Mouse (Mus musculus) kidney, postnatal 25 days (tissue): Measurements from ENCODE around the gene Ephb3.
A peak's percentile ranks its signal among the peaks of the same experiment; 100 is the strongest.
"Not testable (repeated sequence)": the region's sequence is repeated elsewhere in the genome, so short reads cannot be mapped to it uniquely, and the experiment has no call there.

Source experiments
- DNase-seq, 2 experiments: peaks; one replicate each; pipeline ENCODE4 v3.0.0; 2021; ENCODE audit warnings: mixed read lengths in 2 of 2

Gene Ephb3

GRCm38 (mm10) chr16:21204367-21205092, at the start of gene Ephb3:
Ephb3 (plus strand) TSS chr16:21204755.
- peak; percentile 98 to 100 for DNase-seq

- not testable (repeated sequence) for DNase-seq
Observed at GRCm38 (mm10) chr16:21156261-21156660, 48.3 kb upstream of the Ephb3 start.

- not testable (repeated sequence) for DNase-seq
Observed at GRCm38 (mm10) chr16:21159226-21159625, 45.3 kb upstream of the Ephb3 start.

GRCm38 (mm10) chr16:21163423-21163822, 41.1 kb upstream of the Ephb3 start:
- DNase-seq = not testable (repeated sequence)

GRCm38 (mm10) chr16:21165343-21166220, 39.0 kb upstream of the Ephb3 start:
- DNase-seq = not testable (repeated sequence)

GRCm38 (mm10) chr16:21168730-21169129, 35.8 kb upstream of the Ephb3 start:
- DNase-seq = no peak

- no peak for DNase-seq
Observed at GRCm38 (mm10) chr16:21175236-21175635, 29.3 kb upstream of the Ephb3 start.

GRCm38 (mm10) chr16:21182108-21182507, 22.4 kb upstream of the Ephb3 start:
- peak; percentile 36 to 71 for DNase-seq

- no peak for DNase-seq
Observed at GRCm38 (mm10) chr16:21184697-21185096, 19.9 kb upstream of the Ephb3 start.

GRCm38 (mm10) chr16:21187568-21187967, 17.0 kb upstream of the Ephb3 start:
- DNase-seq = no peak

- DNase-seq = peak in 1 of 2 experiments; percentile 27
Observed at GRCm38 (mm10) chr16:21188345-21188744, 16.2 kb upstream of the Ephb3 start.

- no peak for DNase-seq
Observed at GRCm38 (mm10) chr16:21191569-21191968, 13.0 kb upstream of the Ephb3 start.

GRCm38 (mm10) chr16:21192509-21193354, 11.8 kb upstream of the Ephb3 start:
- peak in 1 of 2 experiments; percentile 32 for DNase-seq

- no peak for DNase-seq
Observed at GRCm38 (mm10) chr16:21194182-21194581, 10.4 kb upstream of the Ephb3 start.

- DNase-seq = no peak
Observed at GRCm38 (mm10) chr16:21195260-21195866, 9.2 kb upstream of the Ephb3 start.

GRCm38 (mm10) chr16:21196576-21196975, 8.0 kb upstream of the Ephb3 start:
- DNase-seq = no peak

- no peak for DNase-seq
Observed at GRCm38 (mm10) chr16:21197542-21197941, 7.0 kb upstream of the Ephb3 start.

- no peak for DNase-seq
Observed at GRCm38 (mm10) chr16:21198006-21198405, 6.5 kb upstream of the Ephb3 start.

GRCm38 (mm10) chr16:21198529-21198928, 6.0 kb upstream of the Ephb3 start:
- DNase-seq = peak; percentile 32 to 38

- peak in 1 of 2 experiments; percentile 14 for DNase-seq
Observed at GRCm38 (mm10) chr16:21199426-21199825, 5.1 kb upstream of the Ephb3 start.

- DNase-seq = no peak
Observed at GRCm38 (mm10) chr16:21202731-21203130, 1.8 kb upstream of the Ephb3 start.
